Mouse (Mus musculus) midbrain, embryonic 14.5 days (tissue): ENCODE data around the gene P4hb. TPM values are rescaled to one million over a fixed set of nuclear protein-coding genes. Genes with fewer than 3 reads are reported as not detected.

Source experiments
- ATAC-seq: fragments of 200-750 bp; cut with Nextera tagmentation; 2 replicates; pipeline ENCODE4 v1.8.0; 2017; ENCODE audit warnings: moderate number of reproducible peaks, moderate library complexity; ENCODE audit not compliant: low FRiP score, low TSS enrichment
- DNase-seq: peaks from one replicate; pipeline ENCODE4 v3.0.0-alpha.2; 2015
- H3K27ac ChIP-seq: fragments of 300-500 bp; sonication (generic); replicated peaks from 2 replicates; pipeline ENCODE4 v1.5.1; 2014; ENCODE audit warnings: mild to moderate bottlenecking, low read depth, low read length, moderate library complexity
- H3K27me3 ChIP-seq: fragments of 300-500 bp; sonication (generic); 2 replicates; pipeline ENCODE4 v1.6.1; 2014; ENCODE audit warnings: low read length, control low read depth, mixed read lengths; ENCODE audit not compliant: control insufficient read depth, insufficient read depth
- H3K36me3 ChIP-seq: fragments of 300-500 bp; sonication (generic); 2 replicates; pipeline ENCODE4 v1.6.1; 2014; ENCODE audit warnings: low read length, control low read depth; ENCODE audit not compliant: control insufficient read depth, insufficient read depth
- H3K4me1 ChIP-seq: fragments of 300-500 bp; sonication (generic); 2 replicates; pipeline ENCODE4 v1.6.1; 2014; ENCODE audit warnings: mild to moderate bottlenecking, antibody characterized with exemption, low read length, control low read depth; ENCODE audit not compliant: control insufficient read depth, insufficient read depth
- H3K4me2 ChIP-seq: fragments of 300-500 bp; sonication (generic); 2 replicates; pipeline ENCODE4 v1.6.1; 2014; ENCODE audit warnings: mild to moderate bottlenecking, low read length, moderate library complexity
- H3K4me3 ChIP-seq: fragments of 300-500 bp; sonication (generic); replicated peaks from 2 replicates; pipeline ENCODE4 v1.5.1; 2014; ENCODE audit warnings: low read depth, low read length
- H3K9ac ChIP-seq: fragments of 300-500 bp; sonication (generic); replicated peaks from 2 replicates; pipeline ENCODE4 v1.6.1; 2014; ENCODE audit warnings: mild to moderate bottlenecking, low read length, moderate library complexity
- H3K9me3 ChIP-seq: fragments of 300-500 bp; sonication (generic); 2 replicates; pipeline ENCODE4 v1.6.1; 2016; ENCODE audit warnings: low read length, control low read depth, mixed read lengths; ENCODE audit not compliant: control insufficient read depth
- WGBS: fragments of 180-500 bp; shearing (Covaris S2); extraction: QIAGEN DNeasy Blood & Tissue Kit; methylation state at CpG from one replicate; pipeline ENCODE4 v1.1.7; 2014; 5-methylcytosine and 5-hydroxymethylcytosine counted together
- polyA plus RNA-seq: library from polyadenylated mRNA; unstranded; fragments of >200 nt; fragmentation: Nextera tagmentation; extraction: Ambion mirVana; gene quantifications from 2 replicates; pipeline ENCODE4 v1.2.1, GENCODE M21; 2014

Gene P4hb
- polyA plus RNA-seq, 1 experiment from 2014 or later, result 300 TPM

GRCm38 (mm10) chr11:120530085-120530964 is 42.7 kb downstream of the P4hb start, which contains the start of gene Gcgr:
Gene Gcgr (plus strand): TSS chr11:120530699.
- H3K36me3 ChIP-seq, result no peaks in the 10 kb centered on the region
- H3K4me3 ChIP-seq, result peak within 1 kb of the TSS; percentile 23; the same call in 1 of the 2 replicates
- no peaks in the 10 kb centered on the region for H3K9me3 ChIP-seq
- H3K27me3 ChIP-seq, result peaks cover 47% of the 10 kb centered on the region
- no peak within 1 kb of the TSS for H3K27ac ChIP-seq
- H3K4me2 ChIP-seq, result peak within 1 kb of the TSS; percentile 52
- H3K9ac ChIP-seq, result peak within 1 kb of the TSS; percentile 16; the same call in 1 of the 2 replicates
- WGBS, result 10% methylated on average over 46 of the region's 62 CpGs
- H3K4me1 ChIP-seq, result 0 out of 2 replicates have a peak, but pooled peaks cover 4% of the 10 kb centered on the region
- DNase-seq (peak; percentile 31), ATAC-seq (no peak)

GRCm38 (mm10) chr11:120528903-120529302 is 44.1 kb downstream of the P4hb start:
- no peak overlapping the region for H3K9ac ChIP-seq
- no peaks in the 10 kb centered on the region for H3K9me3 ChIP-seq
- peaks cover 47% of the 10 kb centered on the region for H3K27me3 ChIP-seq
- 52% methylated on average over 4 of the region's 4 CpGs for WGBS
- H3K4me1 ChIP-seq, result 0 out of 2 replicates have a peak, but pooled peaks cover 4% of the 10 kb centered on the region
- H3K4me2 ChIP-seq, result no peak overlapping the region
- H3K4me3 ChIP-seq, result no peak overlapping the region
- DNase-seq (no peak), ATAC-seq (no peak)
- no peaks in the 10 kb centered on the region for H3K36me3 ChIP-seq
- no peak overlapping the region for H3K27ac ChIP-seq

GRCm38 (mm10) chr11:120527690-120528354 is 45.2 kb downstream of the P4hb start:
- Histone ChIP-seq H3K4me3 (no peak overlapping the region), H3K4me2 (no peak overlapping the region), H3K27me3 (peaks cover 45% of the 10 kb centered on the region), H3K9ac (no peak overlapping the region), H3K4me1 (0 out of 2 replicates have a peak, but pooled peaks cover 4% of the 10 kb centered on the region), H3K27ac (no peak overlapping the region), H3K36me3 (no peaks in the 10 kb centered on the region), H3K9me3 (no peaks in the 10 kb centered on the region)
- no peak for DNase-seq
- no peak for ATAC-seq
- WGBS, result 83% methylated on average over 9 of the region's 9 CpGs

GRCm38 (mm10) chr11:120525959-120526358 is 47.1 kb downstream of the P4hb start:
- no peaks in the 10 kb centered on the region for H3K36me3 ChIP-seq
- ATAC-seq (no peak), DNase-seq (no peak)
- no peak overlapping the region for H3K27ac ChIP-seq
- H3K9me3 ChIP-seq, result no peaks in the 10 kb centered on the region
- no peak overlapping the region for H3K4me3 ChIP-seq
- peaks cover 27% of the 10 kb centered on the region for H3K27me3 ChIP-seq
- H3K9ac ChIP-seq, result no peak overlapping the region
- H3K4me2 ChIP-seq, result no peak overlapping the region
- 0 out of 2 replicates have a peak, but pooled peaks cover 4% of the 10 kb centered on the region for H3K4me1 ChIP-seq
- WGBS, result 74% methylated on average over 2 of the region's 2 CpGs

GRCm38 (mm10) chr11:120522581-120522980 is 50.5 kb downstream of the P4hb start:
- Histone ChIP-seq H3K27ac (no peak overlapping the region), H3K9ac (no peak overlapping the region), H3K27me3 (no peaks in the 10 kb centered on the region), H3K36me3 (no peaks in the 10 kb centered on the region), H3K4me2 (no peak overlapping the region), H3K4me3 (no peak overlapping the region), H3K9me3 (no peaks in the 10 kb centered on the region), H3K4me1 (no peaks in the 10 kb centered on the region)
- 88% methylated on average over 8 of the region's 8 CpGs for WGBS
- no peak for DNase-seq
- ATAC-seq, result no peak

- no peaks in the 10 kb centered on the region for H3K36me3 ChIP-seq
- ATAC-seq (no peak), DNase-seq (no peak)
- no peaks in the 10 kb centered on the region for H3K27me3 ChIP-seq
- no peak overlapping the region for H3K4me3 ChIP-seq
- no peaks in the 10 kb centered on the region for H3K4me1 ChIP-seq
- no peak overlapping the region for H3K4me2 ChIP-seq
- H3K9me3 ChIP-seq, result no peaks in the 10 kb centered on the region
- no peak overlapping the region for H3K9ac ChIP-seq
- WGBS, result 85% methylated on average over 5 of the region's 5 CpGs
- H3K27ac ChIP-seq, result no peak overlapping the region
These were observed 52.0 kb downstream of the P4hb start for GRCm38 (mm10) chr11:120520967-120521540.

- no peak overlapping the region for H3K4me2 ChIP-seq
- H3K9me3 ChIP-seq, result no peaks in the 10 kb centered on the region
- DNase-seq, result no peak
- H3K36me3 ChIP-seq, result no peaks in the 10 kb centered on the region
- no peak for ATAC-seq
- 79% methylated on average over 9 of the region's 9 CpGs for WGBS
- H3K9ac ChIP-seq, result no peak overlapping the region
- H3K27ac ChIP-seq, result no peak overlapping the region
- no peak overlapping the region for H3K4me3 ChIP-seq
- no peaks in the 10 kb centered on the region for H3K4me1 ChIP-seq
- H3K27me3 ChIP-seq, result no peaks in the 10 kb centered on the region
These were observed 52.6 kb downstream of the P4hb start for GRCm38 (mm10) chr11:120520498-120520897.

- Histone ChIP-seq H3K4me2 (no peak overlapping the region), H3K27me3 (no peaks in the 10 kb centered on the region), H3K4me1 (no peaks in the 10 kb centered on the region), H3K9ac (0 out of 2 replicates have a peak overlapping the region, but pooled peaks have one; percentile 26), H3K9me3 (no peaks in the 10 kb centered on the region), H3K4me3 (no peak overlapping the region), H3K36me3 (no peaks in the 10 kb centered on the region), H3K27ac (no peak overlapping the region)
- DNase-seq (no peak), ATAC-seq (no peak)
- WGBS, result 58% methylated on average over 9 of the region's 9 CpGs
These were observed 53.3 kb downstream of the P4hb start for GRCm38 (mm10) chr11:120519738-120520137.
